Mouse (Mus musculus) kidney, adult 2 months (tissue): ENCODE results near the gene 4933412E24Rik. TPM values are rescaled to one million over a fixed set of nuclear protein-coding genes. Genes with fewer than 3 reads are reported as not detected.

Source experiments
- DNase-seq: peaks from one replicate; pipeline ENCODE4 v3.0.0; 2021
- H3K27ac ChIP-seq: fragments of 200-500 bp; 2 replicates; pipeline ENCODE4 v1.5.1; 2012; ENCODE audit warnings: low read depth, low read length, control low read depth, inconsistent platforms; ENCODE audit not compliant: insufficient read depth
- H3K27me3 ChIP-seq: fragments of 200-500 bp; replicated peaks from 2 replicates; pipeline ENCODE4 v1.6.1; 2012; ENCODE audit warnings: mild to moderate bottlenecking, moderate library complexity, low read length, inconsistent platforms; ENCODE audit not compliant: control insufficient read depth, insufficient read depth
- H3K36me3 ChIP-seq: fragments of 200-500 bp; 2 replicates; pipeline ENCODE4 v1.6.1; 2012; ENCODE audit warnings: mild to moderate bottlenecking, moderate library complexity, low read length, inconsistent platforms; ENCODE audit not compliant: control insufficient read depth, insufficient read depth
- H3K4me1 ChIP-seq: fragments of 200-500 bp; 2 replicates; pipeline ENCODE4 v1.6.1; 2011; ENCODE audit warnings: low read length; ENCODE audit not compliant: control insufficient read depth, insufficient read depth
- H3K4me3 ChIP-seq: fragments of 200-500 bp; 2 replicates; pipeline ENCODE4 v1.5.1; 2011; ENCODE audit warnings: mild to moderate bottlenecking, low read depth, low read length, control low read depth; ENCODE audit not compliant: insufficient read depth
- CTCF ChIP-seq: fragments of 200-500 bp; conservative IDR thresholded peaks from 2 replicates; pipeline ENCODE4 v1.5.1; 2011; ENCODE audit warnings: low read depth, mild to moderate bottlenecking, control low read depth, low read length, moderate library complexity, mixed read lengths; ENCODE audit not compliant: insufficient read depth, insufficient read length
- POLR2A ChIP-seq: fragments of 200-500 bp; IDR thresholded peaks from one replicate; pipeline ENCODE4 v1.6.1; 2011; ENCODE audit warnings: low read depth, low read length, control low read depth
- WGBS: fragments of 180-500 bp; shearing (Covaris S2); methylation state at CpG from one replicate; pipeline ENCODE4 v1.1.7; 2018; 5-methylcytosine and 5-hydroxymethylcytosine counted together
- polyA plus RNA-seq: library from polyadenylated mRNA; depleted of rRNA; stranded (reverse); fragments of >200 nt; gene quantifications from 2 replicates; pipeline ENCODE4 v1.2.3, GENCODE M21; 2012

Gene 4933412E24Rik
- polyA plus RNA-seq, 1 experiment = not detected

DNA sequence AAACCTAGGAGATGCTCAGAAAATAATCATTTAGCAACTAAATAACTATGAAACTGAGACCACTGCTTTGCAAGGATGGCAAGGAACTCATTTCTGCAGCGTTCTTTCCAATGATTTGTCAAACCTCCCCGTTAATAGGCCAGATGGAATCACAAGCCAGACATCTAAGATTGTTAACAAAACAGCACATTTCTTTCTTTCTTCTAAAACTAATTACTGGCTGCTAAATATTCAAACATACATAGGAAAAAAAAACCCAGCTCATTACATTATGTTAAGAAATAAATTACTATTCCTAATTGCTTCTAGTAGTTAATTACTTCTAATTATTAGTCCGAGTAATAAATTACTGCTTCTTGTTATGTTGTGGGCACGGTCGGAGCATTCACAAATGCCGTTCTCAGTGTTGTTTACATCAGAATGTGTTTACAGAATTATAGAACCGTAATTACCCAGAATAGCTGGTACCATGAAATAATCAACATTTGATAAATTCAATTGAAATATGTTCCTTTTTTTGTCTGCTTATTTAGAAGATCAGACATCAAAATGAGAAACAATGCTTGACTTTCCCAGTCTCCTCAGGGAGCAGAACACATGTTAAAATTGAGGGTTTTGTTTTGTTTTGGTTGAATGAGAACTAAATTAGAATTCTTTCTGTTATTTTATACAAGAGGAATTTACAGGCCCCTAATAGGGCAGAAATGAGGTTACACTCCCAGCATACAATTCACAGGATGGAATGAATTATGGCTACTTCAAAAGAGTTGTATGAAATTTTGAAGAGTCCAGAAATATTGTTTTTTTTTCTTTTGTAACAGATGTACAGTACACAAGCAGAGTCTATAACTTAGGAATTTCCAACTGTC, 42.5 kb downstream of the 4933412E24Rik start:
- Histone ChIP-seq H3K4me3 (no peak overlapping the region), H3K36me3 (no peaks in the 10 kb centered on the region), H3K27ac (no peak overlapping the region), H3K27me3 (no peaks in the 10 kb centered on the region), H3K4me1 (no peaks in the 10 kb centered on the region)
- TF ChIP-seq POLR2A (no peak), CTCF (no peak)
- DNase-seq = no peak
- WGBS = 68% methylated on average over 7 of the region's 7 CpGs
